In genomic region chr9:90135963-90136677, GRCm38 (mm10) we compare ENCODE assay signal across 15 mouse cellular contexts. TPM values are rescaled to one million over a fixed set of nuclear protein-coding genes. Genes with fewer than 3 reads are reported as not detected.
DNase-seq lines count a peak whose midpoint lies in the region; ATAC-seq and TF ChIP-seq lines count a peak whose summit lies in the region.
"Had no signal": no experiment of that assay in that cellular context is flagged by ENCODE, and none has a peak within 500 bp of the region (broad histone marks: within the 10 kb centered on the region; RNA-seq: fewer than 3 reads in every experiment).

No protein-coding gene starts in this region.

- 0 out of 2 replicates have a peak, but pooled peaks cover 2% of the 10 kb centered on the region for H3K9me3 ChIP-seq in hindbrain, postnatal 0 days (ENCODE audit: low read length)
- H3K9me3 ChIP-seq in hindbrain, embryonic 16.5 days (ENCODE audit: control insufficient read depth, low read length), result no peaks in the 10 kb centered on the region
- H3K9me3 ChIP-seq in lung, embryonic 15.5 days, result no peaks in the 10 kb centered on the region
- H3K9me3 ChIP-seq in liver, postnatal 0 days (ENCODE audit: low read length), result no peaks in the 10 kb centered on the region
- H3K9me3 ChIP-seq: embryonic facial prominence, embryonic 13.5 days; forebrain, embryonic 12.5 days had no signal

- no peak overlapping the region for H3K9ac ChIP-seq in hindbrain, postnatal 0 days (replicated peaks; ENCODE audit: low read length)
- H3K9ac ChIP-seq in hindbrain, embryonic 16.5 days (ENCODE audit: low read depth, low read length), result no peak overlapping the region
- H3K9ac ChIP-seq in lung, embryonic 15.5 days, result no peak overlapping the region
- no peak overlapping the region for H3K9ac ChIP-seq in liver, postnatal 0 days (replicated peaks)
- H3K9ac ChIP-seq: embryonic facial prominence, embryonic 13.5 days; forebrain, embryonic 12.5 days; liver, embryonic 14.5 days had no signal

- no peak for TF ChIP-seq CTCF in hindbrain, postnatal 0 days (IDR thresholded peaks at IDR 0.05; ENCODE audit: low read depth)
- TF ChIP-seq CTCF in brain, embryonic 14.5 days (IDR thresholded peaks at IDR 0.05; ENCODE audit: borderline replicate concordance, extremely low read depth, insufficient read depth, insufficient read length), result no peak
- no peak for TF ChIP-seq CTCF in liver, postnatal 0 days (IDR thresholded peaks at IDR 0.05; ENCODE audit: low read depth)

- TF ChIP-seq EP300 in liver, postnatal 0 days (IDR thresholded peaks at IDR 0.05; ENCODE audit: low read depth), result no peak

- WGBS in hindbrain, postnatal 0 days, result 59% methylated on average over 9 of the region's 9 CpGs
- 61% methylated on average over 9 of the region's 9 CpGs for WGBS in hindbrain, embryonic 16.5 days
- 58% methylated on average over 9 of the region's 9 CpGs for WGBS in lung, embryonic 15.5 days
- 62% methylated on average over 9 of the region's 9 CpGs for WGBS in liver, postnatal 0 days (ENCODE audit: insufficient replicate concordance)

- peak; percentile 63 for ATAC-seq in hindbrain, postnatal 0 days
- no peak for ATAC-seq in hindbrain, embryonic 16.5 days
- ATAC-seq in lung, embryonic 15.5 days (ENCODE audit: borderline replicate concordance, extremely low read depth, low FRiP score, low TSS enrichment), result peak; percentile 53
- peak; percentile 90 for ATAC-seq in liver, postnatal 0 days

- H3K4me1 ChIP-seq in hindbrain, postnatal 0 days (ENCODE audit: insufficient read depth, low read length), result no peaks in the 10 kb centered on the region
- H3K4me1 ChIP-seq in hindbrain, embryonic 16.5 days (ENCODE audit: control insufficient read depth, insufficient read depth, low read depth, low read length), result no peaks in the 10 kb centered on the region
- peaks cover 12% of the 10 kb centered on the region for H3K4me1 ChIP-seq in lung, embryonic 15.5 days
- peaks cover 5% of the 10 kb centered on the region; the same call in 1 of the 2 replicates for H3K4me1 ChIP-seq in liver, postnatal 0 days (ENCODE audit: insufficient read depth)
- H3K4me1 ChIP-seq: embryonic facial prominence, embryonic 13.5 days; forebrain, embryonic 12.5 days had no signal

- H3K27me3 ChIP-seq in hindbrain, postnatal 0 days (ENCODE audit: insufficient read depth, low read length), result no peaks in the 10 kb centered on the region
- no peaks in the 10 kb centered on the region for H3K27me3 ChIP-seq in hindbrain, embryonic 16.5 days (replicated peaks; ENCODE audit: control insufficient read depth, insufficient read depth, low read length)
- H3K27me3 ChIP-seq in lung, embryonic 15.5 days, result no peaks in the 10 kb centered on the region
- no peaks in the 10 kb centered on the region for H3K27me3 ChIP-seq in liver, postnatal 0 days (ENCODE audit: insufficient read depth, low read length)
- H3K27me3 ChIP-seq: embryonic facial prominence, embryonic 13.5 days; forebrain, embryonic 12.5 days had no signal

- no peak overlapping the region for H3K4me3 ChIP-seq in hindbrain, postnatal 0 days (ENCODE audit: low read length)
- H3K4me3 ChIP-seq in hindbrain, embryonic 16.5 days (ENCODE audit: low read length), result no peak overlapping the region
- no peak overlapping the region for H3K4me3 ChIP-seq in lung, embryonic 15.5 days
- H3K4me3 ChIP-seq in liver, postnatal 0 days (ENCODE audit: low read depth, low read length), result no peak overlapping the region
- H3K4me3 ChIP-seq: embryonic facial prominence, embryonic 13.5 days; forebrain, embryonic 12.5 days; heart, adult 2 months had no signal

- TF ChIP-seq POLR2A in brain, embryonic 14.5 days (IDR thresholded peaks at IDR 0.05; ENCODE audit: borderline replicate concordance, extremely low read depth, insufficient read depth, insufficient read length, poor library complexity, severe bottlenecking), result no peak

- no peak for DNase-seq in hindbrain, postnatal 0 days (ENCODE audit: low spot score)
- no peak for DNase-seq in lung, postnatal 14 days
- peak; percentile 18 for DNase-seq in brain, embryonic 14.5 days (ENCODE audit: low read depth)
- peak; percentile 31 for DNase-seq in liver, postnatal 0 days
- no peak for DNase-seq in urinary bladder, postnatal 14 days (ENCODE audit: low spot score)
- DNase-seq: cerebellum, adult 9-10 months; right cerebral cortex, postnatal 4 days; thymus, postnatal 14 days had no signal

- no peak overlapping the region for H3K27ac ChIP-seq in hindbrain, postnatal 0 days
- no peak overlapping the region for H3K27ac ChIP-seq in hindbrain, embryonic 16.5 days (ENCODE audit: low read depth, low read length)
- no peak overlapping the region for H3K27ac ChIP-seq in lung, embryonic 15.5 days
- H3K27ac ChIP-seq in liver, postnatal 0 days (ENCODE audit: low read depth), result no peak overlapping the region
- H3K27ac ChIP-seq: embryonic facial prominence, embryonic 13.5 days; forebrain, embryonic 12.5 days; heart, adult 2 months; liver, embryonic 14.5 days had no signal

- H3K4me2 ChIP-seq in hindbrain, postnatal 0 days (ENCODE audit: low read depth, low read length), result no peak overlapping the region
- H3K4me2 ChIP-seq in hindbrain, embryonic 16.5 days (ENCODE audit: low read length), result no peak overlapping the region
- H3K4me2 ChIP-seq in lung, embryonic 15.5 days, result no peak overlapping the region
- H3K4me2 ChIP-seq in liver, postnatal 0 days (ENCODE audit: low read depth, low read length), result no peak overlapping the region
- H3K4me2 ChIP-seq: embryonic facial prominence, embryonic 13.5 days; forebrain, embryonic 12.5 days; midbrain, embryonic 11.5 days had no signal

- no peaks in the 10 kb centered on the region for H3K36me3 ChIP-seq in hindbrain, postnatal 0 days (ENCODE audit: insufficient read depth, low read length)
- H3K36me3 ChIP-seq in hindbrain, embryonic 16.5 days (ENCODE audit: control insufficient read depth, insufficient read depth, low read length), result no peaks in the 10 kb centered on the region
- H3K36me3 ChIP-seq in lung, embryonic 15.5 days, result no peaks in the 10 kb centered on the region
- H3K36me3 ChIP-seq in liver, postnatal 0 days (replicated peaks; ENCODE audit: insufficient read depth, low read length), result no peaks in the 10 kb centered on the region
- H3K36me3 ChIP-seq: embryonic facial prominence, embryonic 13.5 days; forebrain, embryonic 12.5 days had no signal

RNA-seq across cellular contexts. Expression of gene Morf4l1, which starts 21.5 kb away (rescaled TPM):
- 178 and 179 TPM in 2 replicates for total RNA-seq in hindbrain, postnatal 0 days (2014; rRNA removed)
- 527 and 556 TPM in 2 replicates for polyA plus RNA-seq in hindbrain, postnatal 0 days (2015; fragmentation: Nextera tagmentation; extraction: Ambion mirVana)
- 538 and 570 TPM in 2 replicates for polyA plus RNA-seq in hindbrain, embryonic 16.5 days (2015; fragmentation: Nextera tagmentation; extraction: Ambion mirVana)
- polyA plus RNA-seq in lung, embryonic 15.5 days (2015; fragmentation: Nextera tagmentation; extraction: Ambion mirVana), result 397 and 406 TPM in 2 replicates
- 449 and 465 TPM in 2 replicates for polyA plus RNA-seq in brain, embryonic 14.5 days (2012; rRNA removed)
- polyA plus RNA-seq in liver, postnatal 0 days (2015; fragmentation: Nextera tagmentation; extraction: Ambion mirVana), result 129 and 135 TPM in 2 replicates

RNA-seq across cellular contexts. Expression of gene Adamts7, which starts 26.7 kb away (rescaled TPM):
- 6.4 and 10.4 TPM in 2 replicates for total RNA-seq in hindbrain, postnatal 0 days (2014; rRNA removed)
- polyA plus RNA-seq in hindbrain, postnatal 0 days (2015; fragmentation: Nextera tagmentation; extraction: Ambion mirVana), result 2.7 and 2.9 TPM in 2 replicates
- 4.9 and 9.4 TPM in 2 replicates for polyA plus RNA-seq in hindbrain, embryonic 16.5 days (2015; fragmentation: Nextera tagmentation; extraction: Ambion mirVana)
- 20.9 and 21.5 TPM in 2 replicates for polyA plus RNA-seq in lung, embryonic 15.5 days (2015; fragmentation: Nextera tagmentation; extraction: Ambion mirVana)
- 35.5 and 43.3 TPM in 2 replicates for polyA plus RNA-seq in brain, embryonic 14.5 days (2012; rRNA removed)
- 1.6 and 2.0 TPM in 2 replicates for polyA plus RNA-seq in liver, postnatal 0 days (2015; fragmentation: Nextera tagmentation; extraction: Ambion mirVana)

Comparison
In these comparisons a context has a peak if more than half of its experiments do, and no peak if none do; other contexts are left out.
1. DNase-seq: peak in brain, embryonic 14.5 days (single experiment) and liver, postnatal 0 days (single experiment); none in hindbrain, postnatal 0 days (single experiment), lung, postnatal 14 days (single experiment) and urinary bladder, postnatal 14 days (single experiment).